Mouse (Mus musculus) heart, adult 9 months (tissue): ENCODE measurements around the gene Rad51d.
"Not testable (repeated sequence)": the region's sequence is repeated elsewhere in the genome, so short reads cannot be mapped to it uniquely, and the experiment has no call there.

Source experiments
- DNase-seq, 2 experiments: peaks; one replicate each; pipeline ENCODE4 v3.0.0; 2022; ENCODE audit warnings: low spot score in 2 of 2

The Rad51d gene

GRCm38 (mm10) chr11:82855327-82855973 is 35.0 kb downstream of the Rad51d start:
- no peak for DNase-seq

- no peak for DNase-seq
Observed at GRCm38 (mm10) chr11:82854111-82854510, 36.3 kb downstream of the Rad51d start.

- DNase-seq: no peak
Observed at GRCm38 (mm10) chr11:82852958-82853357, 37.5 kb downstream of the Rad51d start.

- no peak for DNase-seq
Observed at GRCm38 (mm10) chr11:82852540-82852939, 37.9 kb downstream of the Rad51d start.

GRCm38 (mm10) chr11:82852115-82852514 is 38.3 kb downstream of the Rad51d start:
- DNase-seq: no peak

- no peak for DNase-seq
Observed at GRCm38 (mm10) chr11:82850259-82850658, 40.2 kb downstream of the Rad51d start.

- DNase-seq: peak in 1 of 2 experiments; percentile 23
Observed at GRCm38 (mm10) chr11:82847571-82848000, 42.8 kb downstream of the Rad51d start.

- DNase-seq: no peak
Observed at GRCm38 (mm10) chr11:82846938-82847337, 43.5 kb downstream of the Rad51d start.

- no peak for DNase-seq
Observed at GRCm38 (mm10) chr11:82846079-82846436, 44.4 kb downstream of the Rad51d start.

GRCm38 (mm10) chr11:82845415-82846078 is 44.9 kb downstream of the Rad51d start:
- DNase-seq: peak; percentile 73 to 77

- DNase-seq: no peak
Observed at GRCm38 (mm10) chr11:82844771-82845414, 45.5 kb downstream of the Rad51d start.

GRCm38 (mm10) chr11:82838511-82838910 is 51.9 kb downstream of the Rad51d start:
- DNase-seq: no peak

- no peak for DNase-seq
Observed at GRCm38 (mm10) chr11:82837848-82838247, 52.6 kb downstream of the Rad51d start.

GRCm38 (mm10) chr11:82837192-82837591 is 53.2 kb downstream of the Rad51d start:
- DNase-seq: peak; percentile 11 to 56

- DNase-seq: no peak
Observed at GRCm38 (mm10) chr11:82835616-82836432, 54.6 kb downstream of the Rad51d start.

- not testable (repeated sequence) for DNase-seq
Observed at GRCm38 (mm10) chr11:82834359-82834758, 56.1 kb downstream of the Rad51d start.

- no peak for DNase-seq
Observed at GRCm38 (mm10) chr11:82833929-82834328, 56.5 kb downstream of the Rad51d start.

GRCm38 (mm10) chr11:82832402-82832801 is 58.0 kb downstream of the Rad51d start:
- not testable (repeated sequence) for DNase-seq

- no peak for DNase-seq
Observed at GRCm38 (mm10) chr11:82831008-82831893, 59.2 kb downstream of the Rad51d start.

GRCm38 (mm10) chr11:82826818-82827217 is 63.6 kb downstream of the Rad51d start:
- no peak for DNase-seq
